Mouse (Mus musculus) CH12.LX (cell line): ENCODE measurements around the gene Dscaml1. TPM values are rescaled to one million over a fixed set of nuclear protein-coding genes. Genes with fewer than 3 reads are reported as not detected.

Experiments used
- DNase-seq: peaks from one replicate; pipeline ENCODE4 v3.0.0-alpha.2; 2013; ENCODE audit errors: extremely low read depth
- H3K27ac ChIP-seq: 2 replicates; pipeline ENCODE4 v1.5.1; 2012; ENCODE audit warnings: low read depth, mild to moderate bottlenecking, control low read depth, moderate library complexity; ENCODE audit not compliant: insufficient read depth
- H3K27me3 ChIP-seq: replicated peaks from 2 replicates; pipeline ENCODE3; 2012; ENCODE audit warnings: inconsistent platforms
- H3K36me3 ChIP-seq, 2 experiments: replicated peaks in 1 of 2; 2 replicates each; pipeline versions ENCODE3 to v1.6.1; 2012; ENCODE audit warnings: inconsistent platforms in 1 of 2, low read length in 1 of 2, mild to moderate bottlenecking in 1 of 2, mixed read lengths in 1 of 2, moderate library complexity in 1 of 2; ENCODE audit not compliant: control insufficient read depth in 1 of 2, insufficient read depth in 1 of 2
- H3K4me1 ChIP-seq, 2 experiments: 2 replicates each; pipeline ENCODE4 v1.6.1; 2012; ENCODE audit warnings: inconsistent platforms in 1 of 2, moderate library complexity in 1 of 2; ENCODE audit not compliant: insufficient read depth in 2 of 2, control insufficient read depth in 1 of 2
- H3K4me2 ChIP-seq: 2 replicates; pipeline ENCODE4 v1.6.1; 2012; ENCODE audit warnings: low read depth, mild to moderate bottlenecking, control low read depth; ENCODE audit not compliant: poor library complexity, insufficient read depth, severe bottlenecking
- H3K4me3 ChIP-seq, 3 experiments: fragments of 150-350 bp in 1 of 3; sonication (generic) in 1 of 3; replicated peaks in 1 of 3; 2 replicates each; pipeline versions ENCODE3 to v1.5.1; 2011 to 2012; ENCODE audit warnings: low read depth in 2 of 3, low read length in 2 of 3, mild to moderate bottlenecking in 2 of 3, moderate library complexity in 2 of 3, control low read depth in 1 of 3, improper control_type of control experiment in 1 of 3, inconsistent platforms in 1 of 3, mixed read lengths in 1 of 3; ENCODE audit not compliant: poor library complexity in 1 of 3
- H3K79me2 ChIP-seq: replicated peaks from 2 replicates; pipeline ENCODE4 v1.6.1; 2012; ENCODE audit warnings: mild to moderate bottlenecking, moderate library complexity; ENCODE audit not compliant: control insufficient read depth, poor library complexity, insufficient read depth, severe bottlenecking; ENCODE audit errors: extremely low read depth
- H3K9ac ChIP-seq: 2 replicates; pipeline ENCODE4 v1.6.1; 2012; ENCODE audit warnings: low read depth, mild to moderate bottlenecking, control low read depth, moderate library complexity; ENCODE audit not compliant: insufficient read depth
- H3K9me3 ChIP-seq: replicated peaks from 2 replicates; pipeline ENCODE3; 2012; ENCODE audit warnings: low read length, inconsistent platforms, mixed read lengths
- CHD2 ChIP-seq: IDR thresholded peaks from 2 replicates; pipeline ENCODE4 v1.6.1; 2011; ENCODE audit warnings: low read length, improper control_type of control experiment
- CTCF ChIP-seq, 2 experiments: IDR thresholded peaks in 1 of 2; conservative IDR thresholded peaks in 1 of 2; 2 replicates each; pipeline ENCODE4 v1.5.1; 2011 to 2012; ENCODE audit warnings: low read depth in 2 of 2, low read length in 2 of 2, improper control_type of control experiment in 1 of 2, inconsistent platforms in 1 of 2, mild to moderate bottlenecking in 1 of 2, moderate library complexity in 1 of 2
- EP300 ChIP-seq: IDR thresholded peaks from 2 replicates; pipeline ENCODE4 v1.6.1; 2011; ENCODE audit warnings: low read length, improper control_type of control experiment
- ETS1 ChIP-seq: conservative IDR thresholded peaks from 2 replicates; pipeline ENCODE4 v1.6.1; 2012; ENCODE audit warnings: low read depth, mild to moderate bottlenecking, inconsistent platforms, low read length, improper control_type of control experiment, moderate library complexity
- GABPA ChIP-seq: IDR thresholded peaks from 2 replicates; pipeline ENCODE4 v1.6.1; 2012; ENCODE audit warnings: low read depth, low read length, improper control_type of control experiment, inconsistent platforms; ENCODE audit not compliant: insufficient replicate concordance
- HCFC1 ChIP-seq: IDR thresholded peaks from 2 replicates; pipeline ENCODE4 v1.6.1; 2012; ENCODE audit warnings: low read depth, mild to moderate bottlenecking, inconsistent platforms, low read length, improper control_type of control experiment
- IRF4 ChIP-seq: IDR thresholded peaks from 2 replicates; pipeline ENCODE4 v1.6.1; 2014; ENCODE audit warnings: low read depth, mild to moderate bottlenecking, inconsistent platforms, low read length, improper control_type of control experiment
- KAT2A ChIP-seq: IDR thresholded peaks from 2 replicates; pipeline ENCODE4 v1.6.1; 2012; ENCODE audit warnings: low read length, improper control_type of control experiment, inconsistent platforms; ENCODE audit not compliant: insufficient replicate concordance
- MAFK ChIP-seq: IDR thresholded peaks from 2 replicates; pipeline ENCODE4 v1.6.1; 2011; ENCODE audit warnings: low read length, improper control_type of control experiment; ENCODE audit not compliant: insufficient replicate concordance
- MAX ChIP-seq: IDR thresholded peaks from 2 replicates; pipeline ENCODE4 v1.6.1; 2011; ENCODE audit warnings: low read length, improper control_type of control experiment
- MXI1 ChIP-seq: IDR thresholded peaks from 2 replicates; pipeline ENCODE4 v1.6.1; 2011; ENCODE audit warnings: mild to moderate bottlenecking, low read depth, low read length, improper control_type of control experiment
- MYC ChIP-seq: IDR thresholded peaks from 2 replicates; pipeline ENCODE4 v1.6.1; 2011; ENCODE audit warnings: low read depth, mild to moderate bottlenecking, improper control_type of control experiment, low read length
- POLR2A ChIP-seq: IDR thresholded peaks from 2 replicates; pipeline ENCODE4 v1.6.1; 2011; ENCODE audit warnings: low read depth, mild to moderate bottlenecking, improper control_type of control experiment, low read length
- POLR2AphosphoS2 ChIP-seq: IDR thresholded peaks from 2 replicates; pipeline ENCODE4 v1.6.1; 2011; ENCODE audit warnings: low read depth, low read length, improper control_type of control experiment
- RAD21 ChIP-seq: IDR thresholded peaks from 2 replicates; pipeline ENCODE4 v1.6.1; 2011; ENCODE audit warnings: low read depth, mild to moderate bottlenecking, low read length, improper control_type of control experiment, moderate library complexity
- TCF12 ChIP-seq: IDR thresholded peaks from 2 replicates; pipeline ENCODE4 v1.6.1; 2014; ENCODE audit warnings: low read depth, mild to moderate bottlenecking, inconsistent platforms, low read length, improper control_type of control experiment
- USF1 ChIP-seq: IDR thresholded peaks from 2 replicates; pipeline ENCODE4 v1.6.1; 2014; ENCODE audit warnings: low read depth, mild to moderate bottlenecking, inconsistent platforms, low read length, improper control_type of control experiment
- USF2 ChIP-seq: conservative IDR thresholded peaks from 2 replicates; pipeline ENCODE4 v1.6.1; 2011; ENCODE audit warnings: low read depth, low read length, improper control_type of control experiment
- ZC3H11A ChIP-seq: IDR thresholded peaks from 2 replicates; pipeline ENCODE4 v1.6.1; 2012; ENCODE audit warnings: low read depth, mild to moderate bottlenecking, inconsistent platforms, low read length, improper control_type of control experiment
- ZMIZ1 ChIP-seq: IDR thresholded peaks from 2 replicates; pipeline ENCODE4 v1.6.1; 2012; ENCODE audit warnings: low read depth, mild to moderate bottlenecking, inconsistent platforms, low read length, improper control_type of control experiment
- dilution Hi-C: fragments of 300-500 bp; cut with MboI; formaldehyde crosslinking; loops from 2 replicates; pipeline ENCODE4 v1.14.3; 2020; ENCODE audit warnings: low sequenced_read_pairs; ENCODE audit not compliant: extremely low pct_unique_long_range_greater_than_20kb, extremely low pct_ligation_motif_present
- in situ Hi-C: fragments of 300-500 bp; cut with MboI; formaldehyde crosslinking; loops from 3 replicates; pipeline ENCODE4 v1.14.3; 2019; ENCODE audit warnings: low sequenced_read_pairs, low pct_ligation_motif_present, low pct_unique_long_range_greater_than_20kb, mixed read lengths
- polyA plus RNA-seq: library from polyadenylated mRNA; unstranded; fragments of >175 nt; gene quantifications from 2 replicates; pipeline ENCODE4 v1.2.1, GENCODE M21; 2012; ENCODE audit warnings: low read depth; ENCODE audit not compliant: insufficient read length
- total RNA-seq, 2 experiments: library from RNA; depleted of rRNA; stranded (reverse); fragments of 300-350 nt in 1 of 2; fragments of >200 nt in 1 of 2; gene quantifications; 2 replicates each; pipeline ENCODE4 v1.2.3; 2012 to 2014

Dscaml1 gene
- total and polyA plus RNA-seq, 3 experiments: not detected

- dilution Hi-C loops (no loop called here), in situ Hi-C loops (no loop called here)
- Histone ChIP-seq H3K4me2 (no peak overlapping the region), H3K4me1 (no peaks in the 10 kb centered on the region), H3K27ac (no peak overlapping the region), H3K79me2 (no peaks in the 10 kb centered on the region), H3K36me3 (no peaks in the 10 kb centered on the region), H3K9me3 (peaks cover 7% of the 10 kb centered on the region), H3K9ac (no peak overlapping the region), H3K4me3 (no peak overlapping the region), H3K27me3 (peaks cover 84% of the 10 kb centered on the region)
- DNase-seq: no peak
- no peak for TF ChIP-seq CTCF (conservative IDR thresholded peaks at IDR 0.05 in 1 of 2, IDR thresholded peaks at IDR 0.05 in 1 of 2; ENCODE audit: low read depth in 2 of 2, low read length in 2 of 2)
- no peak for TF ChIP-seq MAX
- TF ChIP-seq USF2: no peak
- TF ChIP-seq RAD21: no peak
- TF ChIP-seq GABPA: no peak
- TF ChIP-seq MYC: no peak
- TF ChIP-seq CHD2: no peak
- TF ChIP-seq IRF4: no peak
- no peak for TF ChIP-seq EP300
- TF ChIP-seq ZMIZ1: no peak
- no peak for TF ChIP-seq POLR2AphosphoS2
- TF ChIP-seq HCFC1: no peak
- TF ChIP-seq ETS1: no peak
Observed at GRCm38 (mm10) chr9:45633036-45633435, 206.6 kb downstream of the Dscaml1 start.

GRCm38 (mm10) chr9:45634978-45635377 lies 208.6 kb downstream of the Dscaml1 start:
- Histone ChIP-seq H3K27ac (no peak overlapping the region), H3K36me3 (no peaks in the 10 kb centered on the region), H3K4me1 (no peaks in the 10 kb centered on the region), H3K4me3 (no peak overlapping the region), H3K9me3 (peaks cover 7% of the 10 kb centered on the region), H3K4me2 (no peak overlapping the region), H3K79me2 (no peaks in the 10 kb centered on the region), H3K9ac (no peak overlapping the region), H3K27me3 (peaks cover 86% of the 10 kb centered on the region)
- dilution Hi-C loops: no loop called here
- in situ Hi-C loops: no loop called here
- TF ChIP-seq MXI1: no peak
- TF ChIP-seq USF1: no peak
- no peak for TF ChIP-seq GABPA
- TF ChIP-seq TCF12: no peak
- no peak for TF ChIP-seq ZC3H11A
- no peak for TF ChIP-seq POLR2A
- no peak for TF ChIP-seq CHD2
- no peak for TF ChIP-seq HCFC1
- TF ChIP-seq EP300: no peak
- TF ChIP-seq KAT2A: no peak
- TF ChIP-seq MAFK: no peak
- TF ChIP-seq MYC: no peak
- no peak for TF ChIP-seq RAD21
- no peak for DNase-seq
